Mouse (Mus musculus): ENCODE data around the gene Sgsm1. TPM values are rescaled to one million over a fixed set of nuclear protein-coding genes. Genes with fewer than 3 reads are reported as not detected.

Gene Sgsm1
- polyA plus RNA-seq, 1 experiment from 2014 or later, result 3.7 TPM

- Histone ChIP-seq H3K36me3 (ENCODE audit: insufficient read depth, low read length) (no peaks in the 10 kb centered on the region), H3K27me3 (ENCODE audit: insufficient read depth, low read length) (no peaks in the 10 kb centered on the region), H3K4me1 (replicated peaks; ENCODE audit: insufficient read depth, low read length) (no peaks in the 10 kb centered on the region), H3K4me3 (replicated peaks; ENCODE audit: low read depth, low read length) (no peak overlapping the region), H3K9ac (ENCODE audit: low read depth, low read length) (no peak overlapping the region), H3K4me2 (ENCODE audit: low read length) (no peak overlapping the region), H3K9me3 (replicated peaks; ENCODE audit: low read length) (no peaks in the 10 kb centered on the region), H3K27ac (no peak overlapping the region)
- DNase-seq (ENCODE audit: low spot score) (no peak), ATAC-seq (replicated peaks; ENCODE audit: low FRiP score, low read depth) (no peak)
- no peak for TF ChIP-seq CTCF (IDR thresholded peaks at IDR 0.05; ENCODE audit: low read depth)
These were observed 42.3 kb downstream of the Sgsm1 start for GRCm38 (mm10) chr5:113268246-113268645.

GRCm38 (mm10) chr5:113265637-113266036 lies 44.9 kb downstream of the Sgsm1 start:
- Histone ChIP-seq H3K9ac (ENCODE audit: low read depth, low read length) (no peak overlapping the region), H3K4me1 (replicated peaks; ENCODE audit: insufficient read depth, low read length) (no peaks in the 10 kb centered on the region), H3K27ac (no peak overlapping the region), H3K36me3 (ENCODE audit: insufficient read depth, low read length) (no peaks in the 10 kb centered on the region), H3K4me2 (ENCODE audit: low read length) (no peak overlapping the region), H3K27me3 (ENCODE audit: insufficient read depth, low read length) (no peaks in the 10 kb centered on the region), H3K4me3 (replicated peaks; ENCODE audit: low read depth, low read length) (no peak overlapping the region), H3K9me3 (replicated peaks; ENCODE audit: low read length) (no peaks in the 10 kb centered on the region)
- TF ChIP-seq CTCF (IDR thresholded peaks at IDR 0.05; ENCODE audit: low read depth), result no peak
- WGBS, result 86% methylated on average over 8 of the region's 8 CpGs
- DNase-seq (ENCODE audit: low spot score), result no peak
- no peak for ATAC-seq (replicated peaks; ENCODE audit: low FRiP score, low read depth)

GRCm38 (mm10) chr5:113250806-113251205 lies 59.8 kb downstream of the Sgsm1 start:
- Histone ChIP-seq H3K9ac (ENCODE audit: low read depth, low read length) (no peak overlapping the region), H3K9me3 (replicated peaks; ENCODE audit: low read length) (no peaks in the 10 kb centered on the region), H3K4me2 (ENCODE audit: low read length) (no peak overlapping the region), H3K4me1 (replicated peaks; ENCODE audit: insufficient read depth, low read length) (no peaks in the 10 kb centered on the region), H3K4me3 (replicated peaks; ENCODE audit: low read depth, low read length) (no peak overlapping the region), H3K27ac (no peak overlapping the region), H3K27me3 (ENCODE audit: insufficient read depth, low read length) (no peaks in the 10 kb centered on the region), H3K36me3 (ENCODE audit: insufficient read depth, low read length) (no peaks in the 10 kb centered on the region)
- TF ChIP-seq CTCF (IDR thresholded peaks at IDR 0.05; ENCODE audit: low read depth), result no peak
- DNase-seq (ENCODE audit: low spot score) (no peak), ATAC-seq (replicated peaks; ENCODE audit: low FRiP score, low read depth) (no peak)
- WGBS, result 96% methylated on average over 11 of the region's 11 CpGs

- no peaks in the 10 kb centered on the region for H3K27me3 ChIP-seq (ENCODE audit: insufficient read depth, low read length)
- 79% methylated on average over 8 of the region's 8 CpGs for WGBS
- ATAC-seq (replicated peaks; ENCODE audit: low FRiP score, low read depth), result no peak
- no peaks in the 10 kb centered on the region for H3K4me1 ChIP-seq (replicated peaks; ENCODE audit: insufficient read depth, low read length)
- TF ChIP-seq CTCF (IDR thresholded peaks at IDR 0.05; ENCODE audit: low read depth), result no peak
- no peaks in the 10 kb centered on the region for H3K36me3 ChIP-seq (ENCODE audit: insufficient read depth, low read length)
- no peak overlapping the region for H3K27ac ChIP-seq
- H3K4me3 ChIP-seq (replicated peaks; ENCODE audit: low read depth, low read length), result no peak overlapping the region
- H3K9ac ChIP-seq (ENCODE audit: low read depth, low read length), result no peak overlapping the region
- no peak overlapping the region for H3K4me2 ChIP-seq (ENCODE audit: low read length)
- no peaks in the 10 kb centered on the region for H3K9me3 ChIP-seq (replicated peaks; ENCODE audit: low read length)
- DNase-seq (ENCODE audit: low spot score), result no peak
These were observed 61.2 kb downstream of the Sgsm1 start for GRCm38 (mm10) chr5:113249263-113249930.

GRCm38 (mm10) chr5:113230196-113230595 lies 80.4 kb downstream of the Sgsm1 start:
- no peak for DNase-seq (ENCODE audit: low spot score)
- Histone ChIP-seq H3K4me3 (replicated peaks; ENCODE audit: low read depth, low read length) (no peak overlapping the region), H3K9ac (ENCODE audit: low read depth, low read length) (no peak overlapping the region), H3K27me3 (ENCODE audit: insufficient read depth, low read length) (no peaks in the 10 kb centered on the region), H3K27ac (0 out of 2 replicates have a peak overlapping the region, but pooled peaks have one; percentile 3), H3K9me3 (replicated peaks; ENCODE audit: low read length) (no peaks in the 10 kb centered on the region), H3K4me2 (ENCODE audit: low read length) (no peak overlapping the region), H3K36me3 (ENCODE audit: insufficient read depth, low read length) (no peaks in the 10 kb centered on the region), H3K4me1 (replicated peaks; ENCODE audit: insufficient read depth, low read length) (0 out of 2 replicates have a peak, but pooled peaks cover 8% of the 10 kb centered on the region)
- WGBS, result 59% methylated on average over 5 of the region's 5 CpGs
- TF ChIP-seq CTCF (IDR thresholded peaks at IDR 0.05; ENCODE audit: low read depth), result no peak
- no peak for ATAC-seq (replicated peaks; ENCODE audit: low FRiP score, low read depth)

GRCm38 (mm10) chr5:113226632-113227102 lies 83.9 kb downstream of the Sgsm1 start, which contains the start of gene Tmem211:
TSS of gene Tmem211 (plus strand) at chr5:113226909.
- Histone ChIP-seq H3K4me2 (ENCODE audit: low read length) (peak within 1 kb of the TSS; percentile 44), H3K4me1 (replicated peaks; ENCODE audit: insufficient read depth, low read length) (0 out of 2 replicates have a peak, but pooled peaks cover 8% of the 10 kb centered on the region), H3K9me3 (replicated peaks; ENCODE audit: low read length) (no peaks in the 10 kb centered on the region), H3K9ac (ENCODE audit: low read depth, low read length) (peak within 1 kb of the TSS; percentile 19; the same call in 1 of the 2 replicates), H3K27ac (peak within 1 kb of the TSS; percentile 77), H3K36me3 (ENCODE audit: insufficient read depth, low read length) (no peaks in the 10 kb centered on the region), H3K27me3 (ENCODE audit: insufficient read depth, low read length) (no peaks in the 10 kb centered on the region), H3K4me3 (replicated peaks; ENCODE audit: low read depth, low read length) (no peak within 1 kb of the TSS)
- WGBS, result 1% methylated on average over 13 of the region's 13 CpGs
- ATAC-seq (replicated peaks; ENCODE audit: low FRiP score, low read depth) (peak; percentile 80), DNase-seq (ENCODE audit: low spot score) (peak; percentile 96)
- peak; percentile 99 for TF ChIP-seq CTCF (IDR thresholded peaks at IDR 0.05; ENCODE audit: low read depth)

Data from kidney, postnatal 0 days (tissue).